Mouse (Mus musculus): ENCODE measurements at regions not wholly inside any gene's neighbourhood (a gene's known extent, or its start where the extent isn't known, plus 50 kb on each side); places are given as distances from the start of the nearest gene placed in this dataset.

GRCm38 (mm10) chr4:95233034-95233433 is 181.0 kb upstream of the Jun start:
- no peak for TF ChIP-seq CTCF (IDR thresholded peaks at IDR 0.05; ENCODE audit: low read depth)
- TF ChIP-seq EP300 (optimal IDR thresholded peaks at IDR 0.05): no peak
